Mouse (Mus musculus): ENCODE data around the gene Chil1.

Chil1 gene

DNA sequence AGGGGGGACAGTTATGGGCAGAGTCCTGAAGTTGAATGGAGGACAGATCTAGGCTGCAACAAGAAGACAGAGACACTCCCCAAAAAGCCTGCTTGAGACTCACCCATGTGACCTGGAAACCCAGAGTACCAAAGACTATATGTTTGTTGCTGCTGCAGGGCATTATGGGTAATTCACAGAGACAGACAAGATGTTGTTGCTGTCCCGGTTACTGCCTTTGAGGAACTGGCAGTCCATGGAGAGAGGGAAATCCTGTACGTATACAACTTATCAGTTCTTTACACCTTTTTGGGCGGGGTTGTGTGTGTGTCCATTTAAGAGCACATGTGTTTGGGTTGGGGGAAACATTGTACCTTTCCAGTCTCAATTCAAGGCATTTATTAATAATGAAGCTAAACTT, 49.7 kb downstream of the Chil1 start:
- peak; percentile 50 for DNase-seq

GRCm38 (mm10) chr1:134232326-134232725, 50.4 kb downstream of the Chil1 start:
- DNase-seq, result peak; percentile 66

DNA sequence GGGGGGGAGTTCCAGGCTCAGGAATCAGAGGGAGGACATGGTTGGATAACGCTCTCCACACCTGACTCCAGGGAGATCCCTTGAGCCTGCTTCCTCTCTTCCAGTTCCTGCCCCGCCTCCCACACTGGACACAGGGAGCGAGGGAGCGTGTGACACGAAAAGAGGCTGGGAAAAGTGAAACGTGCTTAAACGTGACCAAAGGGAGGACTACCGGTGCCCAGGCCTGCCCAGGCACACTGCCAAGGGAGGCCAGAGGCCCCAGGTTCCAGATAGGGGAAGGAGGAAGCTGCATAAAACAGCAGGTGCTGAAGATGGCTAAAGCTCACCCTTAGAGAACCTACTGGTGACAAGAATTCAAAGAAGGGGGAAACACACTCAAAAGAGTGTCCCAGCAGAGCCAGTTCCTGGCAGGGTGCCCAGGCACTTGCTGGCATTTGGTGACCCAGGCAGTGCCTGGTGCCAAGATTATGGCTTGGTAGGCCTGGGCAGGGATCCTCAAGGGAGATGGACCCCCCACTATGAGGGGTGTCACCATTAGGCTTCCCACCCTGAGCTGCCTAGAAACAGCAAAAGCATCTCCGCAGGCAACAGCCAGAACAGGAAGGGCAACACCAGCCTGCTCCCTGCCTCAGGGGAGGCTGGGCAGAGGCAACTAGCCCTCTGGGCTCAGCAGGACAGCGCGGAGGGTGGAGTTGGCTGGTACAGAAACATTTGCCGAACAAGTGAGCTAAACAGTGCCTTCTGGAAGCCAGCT, 51.0 kb downstream of the Chil1 start:
- DNase-seq, result peak; percentile 89

GRCm38 (mm10) chr1:134233681-134234454, 51.9 kb downstream of the Chil1 start:
- peak; percentile 82 for DNase-seq

- DNase-seq, result peak; percentile 88
Measured at GRCm38 (mm10) chr1:134234455-134235390, 52.7 kb downstream of the Chil1 start.

GRCm38 (mm10) chr1:134235391-134235921, 53.5 kb downstream of the Chil1 start, which contains the start of gene Adora1:
Adora1 (minus strand) TSS chr1:134235431.
- peak; percentile 64 for DNase-seq

- no peak for DNase-seq
Measured at GRCm38 (mm10) chr1:134236142-134236541, 54.2 kb downstream of the Chil1 start.

- no peak for DNase-seq
Measured at GRCm38 (mm10) chr1:134237438-134237837, 55.5 kb downstream of the Chil1 start.

Measured in cerebellum, adult 9-10 months (tissue).